Mouse (Mus musculus) cerebellum, postnatal 10 days (tissue): ENCODE results near the gene Casq1.

Source experiments
- DNase-seq, 2 experiments: peaks; one replicate each; pipeline ENCODE4 v3.0.0; 2021; ENCODE audit warnings: mixed read lengths in 2 of 2

The Casq1 gene

DNA sequence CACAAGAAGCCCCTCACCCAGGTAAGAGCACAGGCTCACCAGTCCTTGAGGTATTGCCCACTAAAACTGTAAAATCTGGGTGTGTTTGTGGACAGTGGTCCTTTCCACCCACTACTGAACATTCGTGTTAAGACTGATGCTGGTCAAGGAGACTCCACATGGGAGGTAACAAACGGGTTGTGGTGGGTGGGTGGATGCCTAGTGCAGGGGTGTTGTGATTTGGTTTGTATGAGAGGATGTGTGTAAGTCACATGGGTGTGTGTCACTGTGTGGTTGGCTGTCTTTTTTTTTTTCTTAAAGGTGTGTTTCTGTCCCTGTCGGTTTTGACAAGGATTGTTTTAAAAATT lies 14.0 kb downstream of the Casq1 start:
- DNase-seq: peak; percentile 41 to 67

DNA sequence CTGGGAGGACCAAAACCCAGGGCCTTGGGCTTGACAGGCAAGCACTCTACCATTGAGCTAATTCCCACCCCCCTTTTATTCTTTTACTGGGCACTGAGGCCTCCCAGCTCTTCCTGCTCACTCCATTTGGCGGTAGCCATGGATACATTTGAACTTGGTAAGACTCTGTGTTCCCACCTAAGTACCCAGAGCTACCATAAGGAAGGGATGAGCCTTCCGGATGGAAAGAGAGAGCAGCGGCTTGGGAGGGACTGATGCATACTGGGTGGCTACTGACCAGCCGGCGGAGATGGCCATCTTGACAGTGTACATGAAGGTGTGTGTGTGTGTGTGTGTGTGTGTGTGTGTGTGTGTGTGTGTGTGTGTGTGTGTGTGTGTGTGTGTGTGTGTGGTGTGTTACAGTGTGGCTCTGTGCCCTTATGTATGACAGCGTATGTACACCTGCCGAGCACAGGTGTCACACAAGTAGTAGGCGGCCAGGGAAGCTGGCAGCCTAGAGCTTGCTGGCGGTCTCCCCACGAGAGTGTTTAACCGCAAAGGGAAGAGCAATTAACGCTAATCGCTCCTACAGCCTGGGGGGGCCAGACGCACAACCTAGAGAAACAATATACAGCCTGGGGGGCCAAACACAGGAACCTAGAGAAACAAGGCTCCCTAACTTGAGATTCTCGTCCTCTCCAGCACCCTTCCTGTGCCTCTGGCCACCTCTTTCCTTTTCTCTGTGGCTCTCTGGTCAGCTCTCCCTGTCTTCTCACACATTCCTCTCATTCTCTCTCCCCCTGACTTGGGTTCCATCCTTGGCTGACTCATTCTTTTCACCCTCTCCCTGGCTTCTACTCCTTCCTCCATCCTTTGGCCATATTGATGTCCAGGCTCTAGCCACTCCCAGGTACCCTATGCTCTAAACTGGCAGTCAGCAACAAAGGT lies 14.6 kb downstream of the Casq1 start:
- DNase-seq: peak; percentile 78 to 80

DNA sequence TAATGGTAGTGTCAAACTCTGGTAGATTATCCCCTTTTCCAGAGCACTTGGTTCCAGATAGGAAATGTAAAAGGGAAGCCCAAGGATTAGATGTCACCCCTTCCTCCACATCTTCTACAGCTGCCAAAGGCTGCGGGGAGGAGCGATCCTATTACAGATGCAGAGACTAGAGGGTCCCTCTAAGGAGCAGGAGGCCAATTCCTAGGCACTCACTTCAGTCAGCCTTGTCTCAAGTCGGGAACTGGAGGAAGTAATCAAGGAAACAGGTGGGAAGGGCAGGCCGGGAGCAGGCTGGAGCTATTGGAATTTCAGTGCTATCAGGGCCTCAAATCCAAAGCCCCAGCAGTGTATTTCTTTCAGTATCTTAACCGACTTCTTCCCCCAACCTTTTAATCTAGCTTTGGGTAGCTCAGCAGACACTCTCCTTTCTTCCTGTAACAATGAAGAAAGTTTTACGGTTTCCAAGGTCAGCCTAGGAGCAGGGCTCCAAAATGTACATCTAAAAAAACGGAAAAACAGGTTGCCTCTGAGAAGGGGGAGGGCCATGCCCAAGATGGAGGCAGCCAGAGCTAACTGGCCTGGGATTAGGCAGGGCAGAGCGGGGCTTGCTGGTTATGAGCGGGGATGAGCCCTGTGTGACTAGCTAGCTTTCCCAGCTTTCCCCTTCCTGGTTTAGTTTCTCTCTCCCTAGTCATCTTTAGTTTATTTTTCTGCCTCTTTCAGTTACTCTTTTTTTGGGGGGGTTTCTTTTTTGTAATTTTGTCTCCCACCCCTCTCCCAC lies 15.4 kb downstream of the Casq1 start:
- peak; percentile 46 to 57 for DNase-seq

DNA sequence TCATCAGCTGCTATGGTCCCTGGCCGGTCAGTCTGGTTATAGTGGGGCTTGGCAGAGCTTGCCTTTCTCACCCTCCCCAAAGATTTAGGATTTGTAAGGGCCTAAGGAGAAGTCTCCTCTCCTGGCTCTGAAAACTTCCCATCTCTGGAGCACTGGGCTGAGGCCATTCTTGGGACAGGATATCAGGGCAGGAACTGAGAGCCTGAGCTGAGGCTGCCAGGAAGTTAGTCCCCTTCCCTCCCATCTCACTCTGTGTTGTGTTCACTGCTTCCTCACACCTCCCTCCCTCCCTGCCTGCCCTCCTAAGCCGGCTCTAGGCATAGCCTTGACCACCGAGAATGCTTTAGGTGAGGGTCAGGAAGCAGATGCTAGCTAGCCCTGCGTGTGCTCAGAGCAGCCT lies 16.1 kb downstream of the Casq1 start:
- peak in 1 of 2 experiments; percentile 44 for DNase-seq

DNA sequence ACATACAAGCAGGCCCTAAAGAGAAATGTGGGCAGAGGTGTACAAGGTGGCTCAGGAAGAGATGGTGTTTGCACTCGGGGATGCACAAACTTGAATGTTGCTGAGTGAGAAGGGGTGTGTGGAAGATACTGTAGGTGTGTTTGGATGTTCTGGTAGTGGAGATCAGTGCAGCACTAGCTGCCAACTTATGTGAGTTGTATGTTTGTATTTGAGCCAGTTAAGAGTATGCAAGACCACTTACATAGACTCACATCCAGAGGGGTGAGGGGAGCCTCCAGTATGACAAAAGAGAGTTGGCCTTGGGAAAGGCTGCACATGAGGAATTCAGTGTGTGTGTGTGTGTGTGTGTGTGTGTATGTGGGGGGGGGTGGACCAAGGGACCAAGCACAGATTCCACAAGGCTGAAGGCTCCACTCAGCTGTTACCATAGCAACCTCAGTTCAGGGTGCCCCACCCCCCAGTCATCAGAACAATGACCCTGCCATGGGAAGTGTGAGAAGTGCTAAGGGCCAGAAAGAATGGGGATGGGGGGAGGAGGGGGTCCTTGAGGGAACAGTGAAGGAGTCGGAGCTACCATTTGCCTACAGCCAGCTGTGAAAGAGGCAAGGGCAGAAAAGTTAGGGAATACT lies 16.7 kb downstream of the Casq1 start:
- peak; percentile 60 to 61 for DNase-seq

DNA sequence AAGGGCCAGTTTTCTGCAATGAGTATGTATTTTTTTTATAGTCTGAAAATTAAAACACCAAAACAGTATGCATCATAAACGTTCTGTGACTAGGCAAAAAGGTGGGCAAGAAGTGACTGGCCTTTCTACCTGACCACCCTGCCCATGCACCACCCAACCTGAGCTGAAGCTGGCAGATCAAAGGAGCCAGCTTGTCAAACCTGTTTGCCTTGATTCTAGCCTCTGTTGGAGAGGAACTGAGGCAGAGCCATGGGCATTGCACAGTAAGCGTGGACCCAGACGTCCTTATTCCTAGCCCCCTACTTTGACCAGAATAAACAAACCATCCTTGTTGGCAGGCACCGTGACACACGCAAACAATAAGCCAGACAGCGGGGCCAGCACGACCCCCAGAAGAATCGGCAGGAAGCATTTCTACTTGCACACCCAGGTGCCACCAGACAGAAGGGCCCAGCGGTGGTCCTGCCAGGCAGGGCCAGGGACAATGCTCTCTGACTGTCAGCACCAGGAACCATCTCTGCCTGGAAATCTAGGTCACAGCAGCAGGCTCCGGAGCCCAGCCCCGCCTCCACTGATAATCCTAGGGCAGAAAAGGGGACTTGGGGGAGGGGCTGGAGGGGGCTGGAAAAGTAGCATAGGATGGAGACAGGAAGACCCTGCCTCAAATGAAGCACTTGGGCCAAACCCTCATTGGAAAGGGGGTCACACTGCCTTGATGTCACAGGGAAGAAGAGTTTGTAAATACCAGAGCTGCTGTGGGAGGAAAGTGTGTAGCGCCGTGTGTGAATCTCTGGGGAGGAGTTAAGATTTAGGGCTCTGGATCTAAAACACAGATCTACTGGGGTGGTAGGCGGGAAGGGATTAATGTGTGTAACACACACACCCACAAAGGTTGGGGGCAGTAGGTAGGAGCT lies 17.4 kb downstream of the Casq1 start:
- peak; percentile 86 to 90 for DNase-seq

DNA sequence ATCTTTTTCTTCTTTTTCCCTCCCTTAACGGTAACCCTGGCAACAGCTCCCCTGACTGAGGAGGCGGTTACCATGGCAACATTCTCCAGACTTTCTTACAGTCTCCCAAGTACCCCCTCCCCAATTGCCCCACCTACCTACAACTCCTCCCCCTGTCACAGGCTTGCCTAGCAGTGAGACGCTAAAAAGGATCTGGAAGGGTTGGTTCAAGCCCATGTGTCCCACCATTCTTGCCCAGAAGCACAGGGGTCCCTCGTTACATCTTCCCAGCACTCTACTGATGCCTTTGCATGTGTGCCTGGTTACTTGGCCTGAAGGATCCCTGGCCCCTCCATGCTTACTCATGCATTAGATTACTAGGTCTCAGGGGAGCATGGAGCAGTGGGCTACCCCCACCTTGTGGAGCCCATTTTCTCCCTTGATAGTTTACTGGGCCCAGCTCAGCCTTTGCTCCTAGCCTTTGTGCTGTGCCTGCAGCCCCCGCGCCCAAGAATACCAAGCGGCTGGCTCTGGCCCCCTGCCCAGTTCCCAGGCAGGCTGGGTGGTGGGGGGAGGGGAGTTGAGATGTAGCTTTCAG lies 18.7 kb downstream of the Casq1 start:
- DNase-seq: peak; percentile 93 to 94

DNA sequence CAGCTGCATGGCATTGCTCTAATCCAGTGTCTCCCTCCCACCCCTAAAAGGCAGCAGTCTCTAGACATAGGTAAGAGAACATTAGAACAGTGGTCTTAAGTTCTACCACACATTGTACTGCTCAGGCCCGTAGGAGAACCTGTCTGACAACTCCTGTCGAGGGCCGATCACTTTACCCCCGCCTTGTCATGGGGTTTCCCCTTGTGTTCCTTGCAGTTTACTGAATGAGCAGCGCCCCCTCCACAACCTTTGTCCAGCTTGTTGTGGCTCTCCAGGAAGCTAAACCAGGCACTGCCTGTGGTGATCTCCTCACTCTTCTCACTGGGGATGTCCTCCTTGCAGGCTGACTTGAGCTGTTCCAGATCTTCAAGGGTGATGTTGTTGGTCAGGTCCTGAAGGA lies 19.5 kb downstream of the Casq1 start:
- no peak for DNase-seq

DNA sequence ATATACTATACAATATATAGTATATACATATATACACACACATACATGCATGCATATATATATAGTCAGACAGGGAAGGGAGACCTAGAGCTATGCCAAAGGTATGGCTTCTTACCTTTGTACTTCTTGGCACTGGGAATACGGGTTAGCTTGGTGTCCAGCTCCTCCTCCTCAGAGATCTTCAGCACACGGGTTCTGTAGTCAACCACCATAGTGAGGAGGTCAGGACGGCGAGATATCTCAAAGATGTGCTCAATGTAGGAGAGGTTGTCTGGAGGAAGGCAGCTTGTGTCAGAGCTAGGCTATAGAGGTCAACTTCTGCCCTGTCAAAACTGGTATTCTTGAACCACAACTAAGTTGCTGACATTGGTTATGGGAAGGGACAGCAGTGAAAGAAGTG lies 20.7 kb downstream of the Casq1 start:
- no peak for DNase-seq

DNA sequence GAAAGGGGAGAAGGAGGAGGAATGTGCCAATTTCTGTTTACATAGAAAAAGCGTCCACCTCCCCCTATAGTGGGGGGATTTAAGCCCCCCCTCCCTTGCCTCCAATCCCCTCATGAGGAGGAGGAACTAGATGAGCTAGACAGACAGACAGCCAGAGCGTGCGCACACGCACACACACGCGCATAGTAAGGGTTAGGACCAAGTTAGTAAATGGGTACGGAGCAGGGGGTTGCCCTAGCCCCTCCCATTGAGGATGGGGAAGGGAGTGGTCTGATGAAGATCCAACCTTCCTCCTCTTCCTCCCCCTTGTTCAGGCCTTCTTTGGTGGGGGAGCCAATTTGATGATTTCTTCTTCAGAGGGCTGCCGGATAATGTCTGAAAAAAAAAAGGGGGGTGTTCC lies 21.4 kb downstream of the Casq1 start:
- DNase-seq: no peak

DNA sequence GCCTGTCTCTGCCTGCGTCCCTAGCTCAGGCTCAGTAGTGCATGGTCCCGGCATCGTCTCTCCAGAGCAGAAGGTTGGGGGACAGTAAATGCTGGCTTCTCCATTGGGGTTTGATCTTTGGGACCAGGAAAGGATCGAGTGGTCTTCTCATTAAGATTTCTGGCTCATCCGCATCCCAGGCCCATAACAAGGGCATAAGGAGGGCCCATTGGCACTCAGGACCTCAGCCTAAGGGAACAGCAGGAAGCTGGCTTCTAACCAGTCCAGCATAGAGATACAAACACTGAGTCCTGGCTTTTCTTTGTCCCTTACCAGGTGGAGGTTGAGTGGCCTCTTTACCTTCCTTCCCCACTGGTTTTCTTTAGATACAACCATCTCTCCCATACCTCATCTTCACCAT lies 21.8 kb downstream of the Casq1 start:
- DNase-seq: peak; percentile 60 to 71

DNA sequence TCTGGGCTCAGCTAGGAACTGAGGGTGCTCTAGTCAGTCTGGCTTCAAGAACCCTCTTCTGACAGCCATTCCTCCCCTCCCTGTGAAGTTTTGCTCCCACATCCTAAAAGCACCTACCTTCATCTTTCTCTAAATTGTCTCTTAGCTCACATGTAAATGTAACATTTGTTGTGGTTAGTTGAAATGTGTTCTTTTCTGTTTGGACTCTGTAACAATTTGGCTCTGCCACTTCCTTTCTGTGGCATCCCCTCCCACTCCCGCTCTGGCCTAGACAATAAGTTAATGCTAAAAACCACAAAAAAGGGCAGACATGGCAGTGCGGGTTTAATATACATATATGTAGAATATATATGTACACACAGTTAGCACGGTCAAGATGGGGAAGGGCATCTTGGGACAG lies 22.5 kb downstream of the Casq1 start:
- no peak for DNase-seq

DNA sequence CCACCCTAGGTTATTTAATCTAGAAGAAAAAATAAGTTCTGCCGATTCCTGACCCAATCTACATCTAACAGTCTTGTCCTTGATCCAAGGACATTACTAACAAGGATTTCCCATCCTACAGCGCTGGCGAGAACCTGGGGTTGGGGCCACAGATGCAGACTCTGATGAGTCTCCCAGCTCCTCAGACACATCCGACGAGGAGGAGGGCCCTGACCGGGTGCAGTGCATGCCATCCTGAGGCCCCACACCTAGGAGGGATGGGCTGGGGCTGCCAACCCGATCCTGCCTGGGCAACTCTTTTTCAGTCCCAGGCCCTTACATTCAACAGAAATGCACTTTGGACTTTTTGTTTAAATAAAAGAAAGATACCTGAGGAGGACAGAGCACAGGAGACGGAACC lies 25.2 kb downstream of the Casq1 start:
- DNase-seq: no peak

DNA sequence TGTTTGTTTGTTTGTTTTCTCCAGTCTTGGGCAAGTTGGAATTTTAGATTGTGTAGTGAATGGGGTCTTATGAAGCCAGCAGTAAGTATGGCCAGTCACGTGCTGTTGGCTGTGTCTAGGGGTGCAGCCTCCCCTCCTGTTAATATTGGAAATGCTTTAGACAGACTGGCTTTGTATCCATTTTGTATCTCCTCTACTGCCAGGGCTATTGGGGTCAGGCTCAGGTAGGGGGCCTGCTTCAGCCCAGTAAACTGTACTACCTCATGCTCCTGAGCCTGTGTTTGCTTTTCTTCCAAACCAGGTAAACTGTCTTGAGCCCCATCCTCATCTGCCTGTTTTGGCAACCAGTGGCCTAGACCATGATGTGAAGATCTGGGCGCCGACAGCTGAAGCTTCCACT lies 27.5 kb downstream of the Casq1 start:
- no peak for DNase-seq

DNA sequence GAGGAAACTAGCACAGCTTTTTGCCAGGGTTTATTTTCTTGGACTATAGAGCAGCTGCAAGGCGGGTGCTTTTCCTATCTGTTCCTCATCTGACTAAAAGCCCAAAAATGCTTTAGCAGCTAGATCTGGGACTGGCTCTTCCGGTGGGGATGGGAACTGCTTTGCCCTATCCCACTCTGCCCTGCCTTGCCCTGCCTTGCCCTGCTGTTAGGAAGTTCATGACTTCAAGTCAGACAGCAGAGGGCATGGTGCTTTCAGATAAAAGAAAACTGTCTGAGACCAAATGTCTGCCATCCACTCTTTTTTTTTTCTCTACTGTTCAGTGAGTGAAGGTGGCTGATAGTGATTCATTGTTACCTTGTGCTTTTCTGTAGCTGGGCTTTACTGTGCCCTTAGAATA lies 28.1 kb downstream of the Casq1 start:
- no peak for DNase-seq

DNA sequence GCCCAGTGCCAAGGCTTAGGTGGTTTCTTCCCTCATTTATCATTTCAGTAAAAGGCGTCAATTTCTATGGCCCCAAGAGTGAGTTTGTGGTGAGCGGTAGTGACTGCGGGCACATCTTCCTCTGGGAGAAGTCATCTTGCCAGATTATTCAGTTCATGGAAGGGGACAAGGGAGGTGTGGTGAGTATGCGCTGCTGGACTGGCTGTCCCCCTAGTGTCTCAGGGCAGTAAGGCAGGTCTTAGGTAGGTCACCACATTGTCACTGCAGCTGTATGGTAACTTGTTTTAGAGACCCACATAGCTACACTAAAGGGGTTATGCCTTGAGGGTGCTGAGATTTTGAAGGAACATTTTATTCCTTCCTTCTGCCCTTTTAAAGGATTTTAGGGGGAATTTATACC lies 30.8 kb downstream of the Casq1 start:
- peak; percentile 54 to 62 for DNase-seq

DNA sequence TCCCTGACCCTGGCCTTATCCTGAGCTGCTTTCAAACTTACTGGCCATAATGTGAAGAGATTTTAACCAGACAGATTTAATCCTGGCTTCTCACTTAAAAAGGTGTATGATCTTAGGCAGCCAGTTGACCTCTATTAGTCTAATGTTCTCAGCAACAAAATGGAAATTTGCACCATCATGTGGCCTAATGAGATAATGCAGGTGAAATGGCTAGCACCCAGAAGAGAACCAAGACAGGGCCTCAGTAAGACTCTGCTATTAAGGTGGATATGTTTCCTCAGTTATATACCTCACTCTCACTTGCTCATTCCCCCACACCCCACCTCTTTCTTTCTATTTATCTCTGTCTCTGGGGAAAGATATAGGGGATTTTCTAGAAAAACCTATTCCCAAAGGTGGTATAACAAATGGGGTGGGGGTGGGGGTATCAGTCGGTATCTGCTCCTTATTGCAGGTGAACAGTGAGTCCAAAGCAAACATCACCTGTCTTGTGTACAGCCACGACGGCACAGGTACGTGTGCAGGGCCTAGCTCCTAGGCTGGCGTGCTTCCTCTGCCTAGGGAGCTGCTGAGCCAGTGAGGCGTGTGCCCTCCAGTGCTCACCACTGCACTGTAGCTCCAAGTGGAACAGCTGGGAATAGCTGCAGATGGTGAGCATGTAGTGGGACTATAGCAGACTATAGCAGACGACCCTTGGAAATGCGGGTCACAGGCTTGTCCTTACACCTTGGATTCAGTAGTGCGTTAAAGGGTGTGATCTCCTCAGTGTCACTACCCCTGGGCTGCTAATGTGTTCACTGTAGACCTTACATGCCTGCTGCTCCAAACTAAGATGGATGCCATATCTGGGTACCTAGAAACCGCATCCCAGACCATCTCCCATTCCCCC lies 33.0 kb downstream of the Casq1 start:
- DNase-seq: no peak

DNA sequence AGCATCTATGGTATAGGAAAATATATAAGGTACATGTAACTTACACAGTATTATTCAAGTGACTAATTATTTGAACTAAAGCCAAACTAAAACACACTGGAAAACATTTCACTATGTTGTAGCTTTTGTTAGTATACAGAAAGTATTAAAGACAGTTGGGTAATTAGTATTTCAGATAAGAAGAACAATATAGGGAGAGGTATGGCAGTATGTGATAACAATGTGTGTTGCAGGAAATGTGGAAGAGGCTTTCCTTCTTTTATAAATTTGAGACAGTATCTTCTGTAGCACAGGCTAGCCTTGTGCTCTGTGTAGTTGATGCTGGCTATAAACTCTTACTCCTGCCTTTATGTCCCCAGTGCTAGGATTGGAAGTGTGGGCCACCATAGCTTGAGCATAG lies 35.8 kb downstream of the Casq1 start:
- no peak for DNase-seq

DNA sequence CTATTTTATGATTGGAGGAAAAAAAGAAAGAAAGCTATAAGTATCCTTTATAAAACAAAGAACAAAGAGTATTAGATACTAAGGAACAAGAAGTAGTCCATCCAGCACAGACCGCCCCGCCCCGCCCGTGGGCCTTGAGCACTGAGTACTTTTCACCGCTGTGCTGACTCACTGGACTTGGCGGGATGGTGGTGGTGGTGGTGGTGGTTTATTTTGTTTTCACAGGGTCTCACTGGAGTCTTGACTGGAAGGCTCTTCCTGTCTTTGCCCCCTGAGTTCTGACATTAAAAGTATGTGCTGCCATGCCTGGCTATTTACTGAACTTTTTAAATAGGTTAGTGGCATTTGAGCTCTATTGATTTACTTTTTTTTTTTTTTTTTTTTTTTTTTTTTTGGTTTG lies 36.6 kb downstream of the Casq1 start:
- no peak for DNase-seq

DNA sequence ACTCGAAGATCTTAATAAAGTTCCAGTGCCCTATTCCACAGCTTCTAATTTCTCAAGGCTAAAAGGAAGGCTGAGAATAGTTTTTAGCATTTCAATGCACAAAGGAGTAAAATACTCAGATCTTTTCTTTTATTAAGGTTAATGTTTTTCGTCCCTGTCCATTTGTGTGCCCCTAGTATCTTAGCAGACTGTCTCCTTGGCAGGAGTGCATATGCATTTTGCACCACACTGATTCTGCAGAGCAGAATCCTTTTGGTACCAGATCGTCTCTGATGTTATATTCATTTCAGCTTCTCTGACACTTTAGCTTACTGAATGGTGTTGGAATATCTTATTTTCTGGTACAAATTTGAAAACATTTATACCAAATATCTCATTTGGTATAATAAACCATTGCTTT lies 37.9 kb downstream of the Casq1 start:
- DNase-seq: peak in 1 of 2 experiments; percentile 38

DNA sequence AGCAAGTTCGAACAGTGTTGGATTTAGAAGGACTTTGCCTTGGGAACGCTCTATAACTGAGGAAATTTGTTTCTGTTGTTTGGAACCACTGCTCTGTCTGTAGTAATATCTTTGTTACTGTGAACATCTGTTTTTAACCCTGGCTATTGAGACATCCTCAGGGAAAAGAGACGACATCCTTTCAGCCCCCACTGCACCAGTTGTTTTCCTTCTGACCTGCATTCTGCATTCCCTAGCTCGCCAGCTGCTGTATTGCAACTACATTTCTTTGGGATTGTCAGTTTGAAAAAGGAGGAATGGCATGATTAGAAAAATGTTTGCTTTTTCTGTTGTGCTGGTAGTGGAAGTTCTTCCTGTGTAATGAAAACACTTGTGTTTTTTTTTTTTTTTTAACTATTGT lies 38.8 kb downstream of the Casq1 start:
- DNase-seq: no peak
